Mouse (Mus musculus) ES-E14 (cell line): ENCODE measurements at regions not wholly inside any gene's neighbourhood (a gene's known extent, or its start where the extent isn't known, plus 50 kb on each side); places are given as distances from the start of the nearest gene placed in this dataset.

Experiments
- CHD2 ChIP-seq: IDR thresholded peaks from 2 replicates; pipeline ENCODE4 v1.6.1; 2014; ENCODE audit warnings: mild to moderate bottlenecking, low read depth, low read length, inconsistent platforms
- MAFK ChIP-seq: IDR thresholded peaks from 2 replicates; pipeline ENCODE4 v1.6.1; 2014; ENCODE audit warnings: mild to moderate bottlenecking, low read depth, low read length, inconsistent platforms; ENCODE audit not compliant: insufficient read depth
- ZC3H11A ChIP-seq: IDR thresholded peaks from 2 replicates; pipeline ENCODE4 v1.6.1; 2012; ENCODE audit warnings: low read depth, mild to moderate bottlenecking, inconsistent platforms, low read length, borderline replicate concordance
- ZNF384 ChIP-seq: IDR thresholded peaks from 2 replicates; pipeline ENCODE4 v1.6.1; 2012; ENCODE audit warnings: low read depth, low read length, inconsistent platforms

GRCm38 (mm10) chr17:82857199-82858147 lies 357.6 kb upstream of the Pkdcc start:
- TF ChIP-seq ZC3H11A (peak; percentile 69; the same call in 1 of the 2 replicates), ZNF384 (no peak), CHD2 (no peak), MAFK (no peak)
